Mouse (Mus musculus) layer of hippocampus, adult 6 months (tissue): Measurements from ENCODE around the gene Tnfrsf22. TPM values are rescaled to one million over a fixed set of nuclear protein-coding genes. Genes with fewer than 3 reads are reported as not detected.

Experiments used
- long read RNA-seq, 2 experiments: library from polyadenylated mRNA; unstranded; transcript quantifications; one replicate each; pipeline ENCODE4 v2.0.0; 2019 to 2020
- polyA plus RNA-seq: library from polyadenylated mRNA; unstranded; fragments of <200 nt; fragmentation: Nextera tagmentation; gene quantifications from 2 replicates; pipeline ENCODE4 v1.2.3, GENCODE M21; 2021

Gene Tnfrsf22
- polyA plus RNA-seq: 0.80 and 2.5 TPM in 2 replicates
- long read RNA-seq, experiment 1: 0 reads
- long read RNA-seq, experiment 2, full-length matches to known transcripts: 1 of 1 reads
- long read RNA-seq, experiment 2, partial matches to known transcripts: 0 of 1 reads
- long read RNA-seq, experiment 2, other reads (novel, unspliced or antisense): 0 of 1 reads

DNA sequence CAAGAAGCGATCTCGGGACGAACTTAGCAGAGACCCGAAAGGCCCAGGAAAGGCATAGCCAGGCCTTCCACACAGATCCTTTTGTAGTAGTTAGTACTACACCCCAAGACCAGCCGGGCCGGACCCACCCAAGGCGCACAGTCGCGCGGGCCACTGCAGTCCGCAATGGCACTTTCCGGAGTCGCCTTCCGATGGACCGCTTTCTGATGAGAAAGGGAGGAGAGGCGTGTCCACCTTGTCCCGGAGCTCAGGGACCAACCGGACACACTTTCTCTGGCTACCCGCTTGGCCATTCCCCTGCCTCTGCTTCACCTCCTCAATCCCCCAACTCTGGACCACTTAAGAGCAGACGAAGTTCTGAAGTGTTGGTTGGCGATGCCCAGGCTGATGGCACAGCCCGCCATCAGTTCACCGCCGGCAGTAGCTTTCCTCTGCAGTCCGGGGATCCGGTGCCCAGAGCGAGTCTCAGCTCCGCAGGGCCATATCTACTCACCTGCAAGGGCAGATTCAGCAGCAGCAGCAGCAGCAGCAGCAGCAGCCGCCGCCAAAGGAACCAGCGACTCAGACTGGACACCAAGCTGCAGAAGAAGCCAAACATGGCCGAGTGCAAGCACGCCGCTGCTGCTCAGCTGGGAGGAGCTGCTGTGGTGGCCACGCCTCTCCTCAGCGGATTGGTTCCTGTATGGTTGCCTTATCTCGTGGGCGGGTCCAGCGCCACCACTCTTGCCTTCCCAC, at the start of gene Tnfrsf22:
Tnfrsf22 (minus strand) TSS at position 628 of the 735 bp plus-strand sequence.

DNA sequence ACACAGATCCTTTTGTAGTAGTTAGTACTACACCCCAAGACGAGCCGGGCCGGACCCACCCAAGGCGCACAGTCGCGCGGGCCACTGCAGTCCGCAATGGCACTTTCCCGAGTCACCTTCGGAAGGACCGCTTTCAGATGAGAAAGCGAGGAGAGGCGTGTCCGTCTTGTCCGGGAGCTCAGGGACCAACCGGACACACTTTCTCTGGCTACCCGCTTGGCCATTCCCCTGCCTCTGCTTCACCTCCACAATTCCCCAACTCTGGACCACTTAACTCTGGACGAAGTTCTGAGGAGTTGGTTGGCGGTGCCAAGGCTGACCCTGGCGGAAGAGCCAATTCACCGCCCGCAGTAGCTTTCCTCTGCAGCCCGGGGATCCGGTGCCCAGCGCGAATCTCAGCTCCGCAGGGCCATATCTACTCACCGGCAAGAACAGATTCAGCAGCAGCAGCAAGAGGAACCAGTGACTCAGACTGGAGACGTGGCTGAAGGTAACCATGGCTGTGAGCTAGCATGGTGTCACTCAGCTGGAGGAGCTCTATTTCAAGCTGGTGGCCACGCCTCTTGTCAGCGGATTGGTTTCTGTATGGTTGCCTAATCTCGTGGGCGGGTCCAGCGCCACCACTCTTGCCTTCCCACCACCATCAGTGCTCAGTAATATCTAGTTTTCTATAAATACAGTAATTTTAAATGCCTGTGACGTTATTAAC, 36.1 kb upstream of the Tnfrsf22 start, which contains the start of gene Tnfrsf23:
Tnfrsf23 (minus strand) TSS at position 514 of the 709 bp plus-strand sequence.

DNA sequence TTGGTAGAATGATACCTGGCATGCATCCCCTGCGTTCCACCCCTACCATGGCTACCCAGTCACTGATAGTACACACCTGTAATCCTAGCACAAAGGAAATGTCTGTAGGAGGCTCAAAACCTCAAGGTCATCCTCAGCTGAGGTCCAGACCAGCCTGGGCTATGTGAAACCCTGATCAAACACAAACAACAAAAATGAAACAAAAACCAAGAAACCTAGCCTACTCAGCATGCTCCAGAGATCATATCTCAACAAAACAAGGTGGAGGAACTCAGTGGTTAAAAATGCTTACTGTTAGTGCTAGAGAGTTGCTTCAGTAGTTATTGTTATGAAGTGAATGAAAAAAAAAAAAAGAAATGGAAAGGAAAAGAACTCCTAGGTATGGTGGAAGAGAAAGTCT, 20.9 kb downstream of the Tnfrsf22 start, which contains the start of gene Tnfrsf26:
Tnfrsf26 (minus strand) TSS at position 183 of the 400 bp plus-strand sequence.

DNA sequence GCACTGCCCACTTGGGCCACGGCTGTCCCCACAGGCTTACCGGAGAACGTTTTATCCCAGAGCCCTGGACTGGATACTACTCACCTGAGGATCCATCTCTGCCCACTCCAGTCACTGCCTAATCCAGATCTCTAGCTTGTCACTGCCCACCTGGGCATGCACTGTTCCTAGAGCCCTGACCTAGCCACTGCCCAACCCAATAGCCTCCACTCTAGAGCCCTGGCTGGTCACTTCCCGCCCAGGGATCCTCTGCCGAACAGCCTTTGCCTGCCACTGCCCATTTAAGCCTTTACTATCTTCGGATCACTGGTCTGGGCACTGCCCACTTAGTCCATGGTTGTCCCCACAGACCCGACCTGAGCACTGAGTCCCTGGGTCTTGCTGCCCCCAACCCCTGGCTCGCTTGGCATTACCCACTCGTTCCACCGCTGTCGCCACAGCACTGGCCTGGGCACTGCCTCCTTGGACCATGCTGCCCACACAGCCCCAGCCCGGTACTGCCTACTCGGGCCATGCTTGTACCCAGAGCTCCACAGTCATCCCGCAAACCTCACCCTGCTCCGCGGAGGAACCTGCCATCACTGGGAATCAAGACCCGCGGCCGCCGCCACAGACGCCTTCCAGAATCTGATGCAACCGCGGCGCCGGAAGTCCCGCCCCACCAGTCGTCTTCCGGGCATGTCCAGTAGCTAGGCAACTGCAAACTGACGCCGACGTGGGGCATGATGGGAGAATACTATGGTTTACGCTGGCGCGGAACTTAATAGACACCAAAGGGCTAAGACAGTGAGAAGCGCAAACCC, 49.8 kb downstream of the Tnfrsf22 start, which contains the start of gene Cars:
Cars (minus strand) TSS at position 663 of the 803 bp plus-strand sequence.

Other genes with a start within 250 kb of the Tnfrsf22 start
- gene Cdkn1c, start 188.6 kb downstream of the Tnfrsf22 start, polyA plus RNA-seq: 5.5 and 11.0 TPM in 2 replicates
- gene Slc22a18, start 175.9 kb downstream of the Tnfrsf22 start, polyA plus RNA-seq: 1.4 and 1.8 TPM in 2 replicates
- not detected in 2 replicates for gene Phlda2, start 146.5 kb downstream of the Tnfrsf22 start, polyA plus RNA-seq
- gene Nap1l4, start 100.6 kb downstream of the Tnfrsf22 start, polyA plus RNA-seq: 80.5 and 93.6 TPM in 2 replicates
- 22.1 and 24.7 TPM in 2 replicates for gene Cars, start 49.6 kb downstream of the Tnfrsf22 start, polyA plus RNA-seq
- 0.09 TPM in 1 of 2 replicates, not detected in the other for gene Tnfrsf26, start 20.9 kb downstream of the Tnfrsf22 start, polyA plus RNA-seq
- gene Tnfrsf23, start 36.2 kb upstream of the Tnfrsf22 start, polyA plus RNA-seq: 0.06 and 0.19 TPM in 2 replicates
- gene Osbpl5, start 107.3 kb upstream of the Tnfrsf22 start, polyA plus RNA-seq: 4.5 and 6.3 TPM in 2 replicates
- gene Mrgprg, start 117.3 kb upstream of the Tnfrsf22 start, polyA plus RNA-seq: not detected in 2 replicates
- gene Mrgpre, start 134.8 kb upstream of the Tnfrsf22 start, polyA plus RNA-seq: 5.0 and 6.1 TPM in 2 replicates
- 1.2 and 1.7 TPM in 2 replicates for gene Nadsyn1, start 173.2 kb upstream of the Tnfrsf22 start, polyA plus RNA-seq
- gene Dhcr7, start 173.5 kb upstream of the Tnfrsf22 start, polyA plus RNA-seq: 14.5 and 15.6 TPM in 2 replicates
- not detected in 2 replicates for gene Gm498, start 217.2 kb upstream of the Tnfrsf22 start, polyA plus RNA-seq